Mouse (Mus musculus) CH12.LX (cell line): ENCODE measurements around the gene Scarb1. TPM values are rescaled to one million over a fixed set of nuclear protein-coding genes. Genes with fewer than 3 reads are reported as not detected.

Experiments
- DNase-seq: peaks from one replicate; pipeline ENCODE4 v3.0.0-alpha.2; 2013; ENCODE audit errors: extremely low read depth
- H3K27ac ChIP-seq: 2 replicates; pipeline ENCODE4 v1.5.1; 2012; ENCODE audit warnings: low read depth, mild to moderate bottlenecking, control low read depth, moderate library complexity; ENCODE audit not compliant: insufficient read depth
- H3K27me3 ChIP-seq: replicated peaks from 2 replicates; pipeline ENCODE3; 2012; ENCODE audit warnings: inconsistent platforms
- H3K36me3 ChIP-seq, 2 experiments: replicated peaks in 1 of 2; 2 replicates each; pipeline versions ENCODE3 to v1.6.1; 2012; ENCODE audit warnings: inconsistent platforms in 1 of 2, low read length in 1 of 2, mild to moderate bottlenecking in 1 of 2, mixed read lengths in 1 of 2, moderate library complexity in 1 of 2; ENCODE audit not compliant: control insufficient read depth in 1 of 2, insufficient read depth in 1 of 2
- H3K4me1 ChIP-seq, 2 experiments: 2 replicates each; pipeline ENCODE4 v1.6.1; 2012; ENCODE audit warnings: inconsistent platforms in 1 of 2, moderate library complexity in 1 of 2; ENCODE audit not compliant: insufficient read depth in 2 of 2, control insufficient read depth in 1 of 2
- H3K4me2 ChIP-seq: 2 replicates; pipeline ENCODE4 v1.6.1; 2012; ENCODE audit warnings: low read depth, mild to moderate bottlenecking, control low read depth; ENCODE audit not compliant: poor library complexity, insufficient read depth, severe bottlenecking
- H3K4me3 ChIP-seq, 3 experiments: fragments of 150-350 bp in 1 of 3; sonication (generic) in 1 of 3; replicated peaks in 1 of 3; 2 replicates each; pipeline versions ENCODE3 to v1.5.1; 2011 to 2012; ENCODE audit warnings: low read depth in 2 of 3, low read length in 2 of 3, mild to moderate bottlenecking in 2 of 3, moderate library complexity in 2 of 3, control low read depth in 1 of 3, improper control_type of control experiment in 1 of 3, inconsistent platforms in 1 of 3, mixed read lengths in 1 of 3; ENCODE audit not compliant: poor library complexity in 1 of 3
- H3K79me2 ChIP-seq: replicated peaks from 2 replicates; pipeline ENCODE4 v1.6.1; 2012; ENCODE audit warnings: mild to moderate bottlenecking, moderate library complexity; ENCODE audit not compliant: control insufficient read depth, poor library complexity, insufficient read depth, severe bottlenecking; ENCODE audit errors: extremely low read depth
- H3K9ac ChIP-seq: 2 replicates; pipeline ENCODE4 v1.6.1; 2012; ENCODE audit warnings: low read depth, mild to moderate bottlenecking, control low read depth, moderate library complexity; ENCODE audit not compliant: insufficient read depth
- H3K9me3 ChIP-seq: replicated peaks from 2 replicates; pipeline ENCODE3; 2012; ENCODE audit warnings: low read length, inconsistent platforms, mixed read lengths
- BHLHE40 ChIP-seq: IDR thresholded peaks from 2 replicates; pipeline ENCODE4 v1.6.1; 2011; ENCODE audit warnings: mild to moderate bottlenecking, low read depth, low read length, improper control_type of control experiment
- CTCF ChIP-seq, 2 experiments: IDR thresholded peaks in 1 of 2; conservative IDR thresholded peaks in 1 of 2; 2 replicates each; pipeline ENCODE4 v1.5.1; 2011 to 2012; ENCODE audit warnings: low read depth in 2 of 2, low read length in 2 of 2, improper control_type of control experiment in 1 of 2, inconsistent platforms in 1 of 2, mild to moderate bottlenecking in 1 of 2, moderate library complexity in 1 of 2
- ELF1 ChIP-seq: IDR thresholded peaks from 2 replicates; pipeline ENCODE4 v1.6.1; 2014; ENCODE audit warnings: low read depth, mild to moderate bottlenecking, inconsistent platforms, low read length, improper control_type of control experiment
- EP300 ChIP-seq: IDR thresholded peaks from 2 replicates; pipeline ENCODE4 v1.6.1; 2011; ENCODE audit warnings: low read length, improper control_type of control experiment
- ETS1 ChIP-seq: conservative IDR thresholded peaks from 2 replicates; pipeline ENCODE4 v1.6.1; 2012; ENCODE audit warnings: low read depth, mild to moderate bottlenecking, inconsistent platforms, low read length, improper control_type of control experiment, moderate library complexity
- GABPA ChIP-seq: IDR thresholded peaks from 2 replicates; pipeline ENCODE4 v1.6.1; 2012; ENCODE audit warnings: low read depth, low read length, improper control_type of control experiment, inconsistent platforms; ENCODE audit not compliant: insufficient replicate concordance
- HCFC1 ChIP-seq: IDR thresholded peaks from 2 replicates; pipeline ENCODE4 v1.6.1; 2012; ENCODE audit warnings: low read depth, mild to moderate bottlenecking, inconsistent platforms, low read length, improper control_type of control experiment
- JUN ChIP-seq: IDR thresholded peaks from 2 replicates; pipeline ENCODE4 v1.6.1; 2011; ENCODE audit warnings: low read depth, mild to moderate bottlenecking, low read length, improper control_type of control experiment, moderate library complexity; ENCODE audit not compliant: insufficient read depth
- KAT2A ChIP-seq: IDR thresholded peaks from 2 replicates; pipeline ENCODE4 v1.6.1; 2012; ENCODE audit warnings: low read length, improper control_type of control experiment, inconsistent platforms; ENCODE audit not compliant: insufficient replicate concordance
- MAFK ChIP-seq: IDR thresholded peaks from 2 replicates; pipeline ENCODE4 v1.6.1; 2011; ENCODE audit warnings: low read length, improper control_type of control experiment; ENCODE audit not compliant: insufficient replicate concordance
- MAX ChIP-seq: IDR thresholded peaks from 2 replicates; pipeline ENCODE4 v1.6.1; 2011; ENCODE audit warnings: low read length, improper control_type of control experiment
- MAZ ChIP-seq: IDR thresholded peaks from 2 replicates; pipeline ENCODE4 v1.6.1; 2012; ENCODE audit warnings: low read depth, mild to moderate bottlenecking, inconsistent platforms, low read length, improper control_type of control experiment, moderate library complexity
- MEF2A ChIP-seq: IDR thresholded peaks from 2 replicates; pipeline ENCODE4 v1.6.1; 2014; ENCODE audit warnings: low read depth, mild to moderate bottlenecking, inconsistent platforms, low read length, improper control_type of control experiment, borderline replicate concordance
- MXI1 ChIP-seq: IDR thresholded peaks from 2 replicates; pipeline ENCODE4 v1.6.1; 2011; ENCODE audit warnings: mild to moderate bottlenecking, low read depth, low read length, improper control_type of control experiment
- MYC ChIP-seq: IDR thresholded peaks from 2 replicates; pipeline ENCODE4 v1.6.1; 2011; ENCODE audit warnings: low read depth, mild to moderate bottlenecking, improper control_type of control experiment, low read length
- NELFE ChIP-seq: IDR thresholded peaks from 2 replicates; pipeline ENCODE4 v1.6.1; 2011; ENCODE audit warnings: low read depth, low read length, improper control_type of control experiment
- NRF1 ChIP-seq: IDR thresholded peaks from 2 replicates; pipeline ENCODE4 v1.6.1; 2014; ENCODE audit warnings: low read depth, mild to moderate bottlenecking, inconsistent platforms, low read length, improper control_type of control experiment, moderate library complexity
- PAX5 ChIP-seq: IDR thresholded peaks from 2 replicates; pipeline ENCODE4 v1.6.1; 2012; ENCODE audit warnings: low read length, inconsistent platforms, mixed read lengths
- POLR2A ChIP-seq: IDR thresholded peaks from 2 replicates; pipeline ENCODE4 v1.6.1; 2011; ENCODE audit warnings: low read depth, mild to moderate bottlenecking, improper control_type of control experiment, low read length
- POLR2AphosphoS2 ChIP-seq: IDR thresholded peaks from 2 replicates; pipeline ENCODE4 v1.6.1; 2011; ENCODE audit warnings: low read depth, low read length, improper control_type of control experiment
- RAD21 ChIP-seq: IDR thresholded peaks from 2 replicates; pipeline ENCODE4 v1.6.1; 2011; ENCODE audit warnings: low read depth, mild to moderate bottlenecking, low read length, improper control_type of control experiment, moderate library complexity
- SMC3 ChIP-seq: IDR thresholded peaks from 2 replicates; pipeline ENCODE4 v1.6.1; 2011; ENCODE audit warnings: low read depth, low read length, improper control_type of control experiment
- TCF12 ChIP-seq: IDR thresholded peaks from 2 replicates; pipeline ENCODE4 v1.6.1; 2014; ENCODE audit warnings: low read depth, mild to moderate bottlenecking, inconsistent platforms, low read length, improper control_type of control experiment
- UBTF ChIP-seq: IDR thresholded peaks from 2 replicates; pipeline ENCODE4 v1.6.1; 2012; ENCODE audit warnings: low read depth, mild to moderate bottlenecking, inconsistent platforms, low read length, improper control_type of control experiment, moderate library complexity
- USF1 ChIP-seq: IDR thresholded peaks from 2 replicates; pipeline ENCODE4 v1.6.1; 2014; ENCODE audit warnings: low read depth, mild to moderate bottlenecking, inconsistent platforms, low read length, improper control_type of control experiment
- USF2 ChIP-seq: conservative IDR thresholded peaks from 2 replicates; pipeline ENCODE4 v1.6.1; 2011; ENCODE audit warnings: low read depth, low read length, improper control_type of control experiment
- ZC3H11A ChIP-seq: IDR thresholded peaks from 2 replicates; pipeline ENCODE4 v1.6.1; 2012; ENCODE audit warnings: low read depth, mild to moderate bottlenecking, inconsistent platforms, low read length, improper control_type of control experiment
- ZKSCAN1 ChIP-seq: IDR thresholded peaks from 2 replicates; pipeline ENCODE4 v1.6.1; 2012; ENCODE audit warnings: low read depth, inconsistent platforms, low read length, improper control_type of control experiment, borderline replicate concordance
- ZMIZ1 ChIP-seq: IDR thresholded peaks from 2 replicates; pipeline ENCODE4 v1.6.1; 2012; ENCODE audit warnings: low read depth, mild to moderate bottlenecking, inconsistent platforms, low read length, improper control_type of control experiment
- dilution Hi-C: fragments of 300-500 bp; cut with MboI; formaldehyde crosslinking; loops from 2 replicates; pipeline ENCODE4 v1.14.3; 2020; ENCODE audit warnings: low sequenced_read_pairs; ENCODE audit not compliant: extremely low pct_unique_long_range_greater_than_20kb, extremely low pct_ligation_motif_present
- in situ Hi-C: fragments of 300-500 bp; cut with MboI; formaldehyde crosslinking; loops from 3 replicates; pipeline ENCODE4 v1.14.3; 2019; ENCODE audit warnings: low sequenced_read_pairs, low pct_ligation_motif_present, low pct_unique_long_range_greater_than_20kb, mixed read lengths
- polyA plus RNA-seq: library from polyadenylated mRNA; unstranded; fragments of >175 nt; gene quantifications from 2 replicates; pipeline ENCODE4 v1.2.1, GENCODE M21; 2012; ENCODE audit warnings: low read depth; ENCODE audit not compliant: insufficient read length
- total RNA-seq, 2 experiments: library from RNA; depleted of rRNA; stranded (reverse); fragments of 300-350 nt in 1 of 2; fragments of >200 nt in 1 of 2; gene quantifications; 2 replicates each; pipeline ENCODE4 v1.2.3; 2012 to 2014

Scarb1 gene
- total and polyA plus RNA-seq, 3 experiments, result 11.6 to 24.7 (median 20.0) TPM

GRCm38 (mm10) chr5:125262578-125262977 is 78.3 kb downstream of the Scarb1 start:
- no peak overlapping the region for H3K9ac ChIP-seq
- H3K36me3 ChIP-seq, result no peaks in the 10 kb centered on the region
- H3K9me3 ChIP-seq, result no peaks in the 10 kb centered on the region
- H3K79me2 ChIP-seq, result no peaks in the 10 kb centered on the region
- H3K4me1 ChIP-seq, result no peaks in the 10 kb centered on the region
- H3K4me2 ChIP-seq, result no peak overlapping the region
- DNase-seq, result no peak
- in situ Hi-C loops (no loop called here), dilution Hi-C loops (no loop called here)
- no peak overlapping the region for H3K27ac ChIP-seq
- peaks cover 31% of the 10 kb centered on the region for H3K27me3 ChIP-seq
- H3K4me3 ChIP-seq, result no peak overlapping the region
- TF ChIP-seq MXI1 (no peak), KAT2A (no peak), BHLHE40 (no peak), ZC3H11A (no peak), ETS1 (no peak), USF1 (no peak), PAX5 (no peak), POLR2AphosphoS2 (no peak), EP300 (no peak), MEF2A (no peak), POLR2A (no peak), ZKSCAN1 (no peak), UBTF (no peak), NRF1 (no peak), RAD21 (no peak), USF2 (no peak), MYC (no peak)

DNA sequence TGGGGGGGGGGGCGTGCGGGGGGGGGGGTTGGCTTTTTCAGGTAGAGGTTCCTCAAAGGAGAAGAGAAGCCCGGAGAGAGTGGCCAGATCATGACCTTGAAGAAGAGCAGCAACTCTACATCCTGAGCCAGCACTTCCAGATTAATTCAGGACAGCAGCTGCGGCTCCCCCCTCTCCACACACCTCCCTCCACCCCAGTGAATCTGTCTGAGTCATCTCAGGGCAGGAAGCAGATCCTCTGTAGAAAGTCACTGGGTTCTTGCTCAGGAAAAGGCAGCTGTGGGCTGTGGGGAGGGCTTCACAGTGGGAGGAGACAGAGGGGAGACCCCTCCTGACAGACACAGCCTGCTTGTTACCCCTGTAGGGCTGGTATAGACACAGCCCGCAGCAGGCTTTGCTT is 87.0 kb downstream of the Scarb1 start:
- H3K4me2 ChIP-seq, result no peak overlapping the region
- H3K9ac ChIP-seq, result no peak overlapping the region
- no peaks in the 10 kb centered on the region for H3K79me2 ChIP-seq
- H3K4me3 ChIP-seq, result no peak overlapping the region
- TF ChIP-seq BHLHE40, result no peak
- TF ChIP-seq NELFE, result no peak
- TF ChIP-seq MXI1, result no peak
- no peak for TF ChIP-seq HCFC1
- TF ChIP-seq JUN, result no peak
- no peak for TF ChIP-seq MAX
- TF ChIP-seq ZMIZ1, result no peak
- no peak for TF ChIP-seq TCF12
- TF ChIP-seq MEF2A, result no peak
- TF ChIP-seq MAFK, result no peak
- TF ChIP-seq ZKSCAN1, result no peak
- TF ChIP-seq NRF1, result no peak
- no peak for TF ChIP-seq ELF1
- no peak for TF ChIP-seq PAX5
- TF ChIP-seq CTCF (conservative IDR thresholded peaks at IDR 0.05 in 1 of 2, IDR thresholded peaks at IDR 0.05 in 1 of 2; ENCODE audit: low read depth in 2 of 2, low read length in 2 of 2), result no peak
- no peak for TF ChIP-seq GABPA
- no peak for TF ChIP-seq SMC3
- no peak for TF ChIP-seq MAZ
- no peak for DNase-seq
- in situ Hi-C loops, result no loop called here
- H3K27me3 ChIP-seq, result peaks cover 24% of the 10 kb centered on the region
- peaks cover 2 to 4% of the 10 kb centered on the region in 2 experiments; a peak in 2 of 4 replicates for H3K4me1 ChIP-seq
- H3K9me3 ChIP-seq, result peaks cover 10% of the 10 kb centered on the region
- H3K36me3 ChIP-seq, result no peaks in the 10 kb centered on the region
- dilution Hi-C loops, result no loop called here
- no peak overlapping the region for H3K27ac ChIP-seq
